Mouse (Mus musculus): ENCODE measurements at regions not wholly inside any gene's neighbourhood (a gene's known extent, or its start where the extent isn't known, plus 50 kb on each side); places are given as distances from the start of the nearest gene placed in this dataset.
"Not testable (repeated sequence)": the region's sequence is repeated elsewhere in the genome, so short reads cannot be mapped to it uniquely, and the experiment has no call there.

GRCm38 (mm10) chr10:56782265-56782664, 405.1 kb downstream of the Gja1 start:
- DNase-seq (ENCODE audit: low read depth, low spot score): no peak

GRCm38 (mm10) chr10:56783941-56784340, 406.8 kb downstream of the Gja1 start:
- DNase-seq (ENCODE audit: low read depth, low spot score): no peak

GRCm38 (mm10) chr10:56788081-56788480, 411.0 kb downstream of the Gja1 start:
- no peak for DNase-seq (ENCODE audit: low read depth, low spot score)

GRCm38 (mm10) chr10:56793074-56793473, 415.9 kb downstream of the Gja1 start:
- DNase-seq (ENCODE audit: low read depth, low spot score): no peak

GRCm38 (mm10) chr10:56795396-56795795, 418.3 kb downstream of the Gja1 start:
- peak; percentile 19 for DNase-seq (ENCODE audit: low read depth, low spot score)

- no peak for DNase-seq (ENCODE audit: low read depth, low spot score)
These were observed 422.2 kb downstream of the Gja1 start for GRCm38 (mm10) chr10:56799307-56799706.

- no peak for DNase-seq (ENCODE audit: low read depth, low spot score)
These were observed 422.6 kb downstream of the Gja1 start for GRCm38 (mm10) chr10:56799745-56800144.

GRCm38 (mm10) chr10:56809006-56809405, 431.9 kb downstream of the Gja1 start:
- DNase-seq (ENCODE audit: low read depth, low spot score): no peak

GRCm38 (mm10) chr10:56822158-56822557, 445.0 kb downstream of the Gja1 start:
- DNase-seq (ENCODE audit: low read depth, low spot score): no peak

- DNase-seq (ENCODE audit: low read depth, low spot score): no peak
These were observed 454.2 kb downstream of the Gja1 start for GRCm38 (mm10) chr10:56831331-56831730.

- DNase-seq (ENCODE audit: low read depth, low spot score): no peak
These were observed 454.8 kb downstream of the Gja1 start for GRCm38 (mm10) chr10:56831966-56832365.

GRCm38 (mm10) chr10:56836130-56836529, 459.0 kb downstream of the Gja1 start:
- no peak for DNase-seq (ENCODE audit: low read depth, low spot score)

- no peak for DNase-seq (ENCODE audit: low read depth, low spot score)
These were observed 461.9 kb downstream of the Gja1 start for GRCm38 (mm10) chr10:56839006-56839495.

- DNase-seq (ENCODE audit: low read depth, low spot score): no peak
These were observed 462.4 kb downstream of the Gja1 start for GRCm38 (mm10) chr10:56839545-56839944.

GRCm38 (mm10) chr10:56840732-56841131, 463.6 kb downstream of the Gja1 start:
- DNase-seq (ENCODE audit: low read depth, low spot score): no peak

- no peak for DNase-seq (ENCODE audit: low read depth, low spot score)
These were observed 464.4 kb downstream of the Gja1 start for GRCm38 (mm10) chr10:56841486-56841885.

- DNase-seq (ENCODE audit: low read depth, low spot score): no peak
These were observed 464.8 kb downstream of the Gja1 start for GRCm38 (mm10) chr10:56841973-56842372.

GRCm38 (mm10) chr10:56852484-56852883, 475.4 kb downstream of the Gja1 start:
- DNase-seq (ENCODE audit: low read depth, low spot score): no peak

GRCm38 (mm10) chr10:56856186-56856585, 479.1 kb downstream of the Gja1 start:
- no peak for DNase-seq (ENCODE audit: low read depth, low spot score)

- DNase-seq (ENCODE audit: low read depth, low spot score): no peak
These were observed 502.6 kb downstream of the Gja1 start for GRCm38 (mm10) chr10:56879744-56880143.

- DNase-seq (ENCODE audit: low read depth, low spot score): no peak
These were observed 503.0 kb downstream of the Gja1 start for GRCm38 (mm10) chr10:56880154-56880591.

- no peak for DNase-seq (ENCODE audit: low read depth, low spot score)
These were observed 507.6 kb downstream of the Gja1 start for GRCm38 (mm10) chr10:56884456-56885410.

GRCm38 (mm10) chr10:56891530-56891929, 514.4 kb downstream of the Gja1 start:
- not testable (repeated sequence) for DNase-seq (ENCODE audit: low read depth, low spot score)
